Mouse (Mus musculus) testis, adult 10 weeks (tissue): ENCODE measurements around the gene Tm9sf2. TPM values are rescaled to one million over a fixed set of nuclear protein-coding genes. Genes with fewer than 3 reads are reported as not detected.

Source experiments
- polyA plus RNA-seq: library from polyadenylated mRNA; stranded (reverse); fragments of 350-450 nt; fragmentation: Illumina TruSeq; extraction: RNeasy Lipid Tissue Mini Kit (QIAGEN cat#74804); gene quantifications from one replicate; pipeline ENCODE4 v1.2.3, GENCODE M21; 2014; ENCODE audit warnings: low read depth, low replicate concordance

The Tm9sf2 gene
- polyA plus RNA-seq, result 336 TPM

DNA sequence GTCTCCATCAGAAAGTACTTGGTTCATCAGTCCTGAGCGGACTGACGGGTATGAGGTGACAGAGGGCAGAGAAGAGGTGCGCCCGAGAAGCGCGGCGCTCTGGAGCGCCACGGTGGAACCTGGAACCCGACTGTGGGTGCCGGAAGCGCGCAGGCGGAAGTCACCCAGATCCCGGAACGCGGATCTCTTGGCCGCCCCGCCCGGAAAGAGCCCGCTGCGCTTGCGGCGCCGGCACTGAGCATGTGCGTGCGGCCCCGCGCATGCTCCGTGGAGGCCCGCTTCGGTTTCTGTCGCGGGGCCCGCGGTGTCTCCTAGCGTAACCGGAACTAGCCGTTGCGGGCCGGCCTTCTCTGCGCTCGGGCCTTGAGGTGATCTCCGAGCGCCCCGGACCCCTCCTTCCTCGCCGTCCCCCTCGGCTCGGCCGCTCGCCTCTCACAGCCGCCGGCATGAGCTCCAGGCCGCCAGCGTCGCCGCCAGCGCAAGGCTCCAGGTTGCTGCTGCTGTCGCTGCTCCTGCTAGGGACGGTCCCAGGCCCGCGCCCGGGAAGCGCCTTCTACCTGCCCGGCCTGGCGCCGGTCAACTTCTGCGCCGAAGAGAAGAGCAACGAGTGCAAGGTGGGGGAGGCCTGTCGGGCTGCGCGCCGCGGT, at the start of gene Tm9sf2:
Tm9sf2 (plus strand) TSS at position 217 of the 647 bp plus-strand sequence.

DNA sequence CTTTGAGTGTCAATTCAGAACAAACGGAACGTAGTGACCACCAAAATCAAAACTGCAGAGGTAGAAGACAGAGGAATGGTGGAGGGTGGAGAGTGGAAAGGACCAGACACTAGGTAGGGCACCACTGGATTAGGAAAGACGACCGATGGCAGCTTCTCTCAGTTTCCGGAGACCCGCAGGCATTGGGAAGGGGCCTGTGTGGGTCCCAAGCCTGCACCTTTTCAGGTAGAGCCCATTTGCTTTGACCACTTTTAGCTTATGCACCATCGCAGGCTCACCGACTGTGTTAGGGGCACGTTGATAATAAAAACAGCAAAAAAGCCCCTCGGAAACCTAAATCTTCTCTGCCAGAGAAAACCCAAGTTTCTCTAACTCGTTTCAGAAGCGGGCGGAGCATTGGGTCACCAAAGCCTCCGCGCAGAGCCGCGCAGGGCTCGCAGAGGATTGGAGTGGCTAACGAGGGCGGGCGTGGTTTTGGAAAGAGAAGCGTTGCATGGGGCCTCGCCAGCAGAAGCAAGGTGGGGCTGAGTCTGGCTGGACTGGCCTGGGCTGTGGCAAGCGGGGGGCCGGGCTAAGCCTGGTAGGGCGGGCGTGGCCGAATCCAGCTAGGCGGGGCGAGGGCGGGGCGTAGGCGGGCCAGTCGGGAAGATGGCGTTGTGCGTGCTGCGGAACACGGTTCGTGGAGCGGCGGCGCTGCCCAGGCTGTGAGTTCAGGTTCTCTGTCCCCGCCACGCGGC, 74.4 kb downstream of the Tm9sf2 start, which contains the start of gene Clybl:
Clybl (plus strand) TSS at position 627 of the 737 bp plus-strand sequence.

Other genes starting within 250 kb of the Tm9sf2 start
- 28.3 TPM for gene Ubac2, start 228.4 kb upstream of the Tm9sf2 start, polyA plus RNA-seq
- 0.14 TPM for gene Gpr18, start 191.3 kb upstream of the Tm9sf2 start, polyA plus RNA-seq
- gene Gpr183, start 141.8 kb upstream of the Tm9sf2 start, polyA plus RNA-seq, result 0.14 TPM
- 4.5 TPM for gene Timm8a2, start 72.4 kb upstream of the Tm9sf2 start, polyA plus RNA-seq
- 5.7 TPM for gene Clybl, start 74.7 kb downstream of the Tm9sf2 start, polyA plus RNA-seq